Mouse (Mus musculus) c-Kit-negative CD71-positive TER-119-positive erythroid progenitor cells, embryonic 14.5 days (primary cell): ENCODE measurements around the gene Gm5142.

Experiments
- DNase-seq: peaks from one replicate; pipeline ENCODE4 v3.0.0-alpha.2; 2013; ENCODE audit warnings: low read depth, low spot score

The Gm5142 gene

GRCm38 (mm10) chr14:59178649-59179048 lies at the start of gene Gm5142:
Gene Gm5142 (minus strand): TSS chr14:59178749.
- DNase-seq = no peak

- DNase-seq = no peak
Observed at GRCm38 (mm10) chr14:59226240-59226639, 47.7 kb upstream of the Gm5142 start.

GRCm38 (mm10) chr14:59219241-59219640 lies 40.7 kb upstream of the Gm5142 start:
- no peak for DNase-seq

DNA sequence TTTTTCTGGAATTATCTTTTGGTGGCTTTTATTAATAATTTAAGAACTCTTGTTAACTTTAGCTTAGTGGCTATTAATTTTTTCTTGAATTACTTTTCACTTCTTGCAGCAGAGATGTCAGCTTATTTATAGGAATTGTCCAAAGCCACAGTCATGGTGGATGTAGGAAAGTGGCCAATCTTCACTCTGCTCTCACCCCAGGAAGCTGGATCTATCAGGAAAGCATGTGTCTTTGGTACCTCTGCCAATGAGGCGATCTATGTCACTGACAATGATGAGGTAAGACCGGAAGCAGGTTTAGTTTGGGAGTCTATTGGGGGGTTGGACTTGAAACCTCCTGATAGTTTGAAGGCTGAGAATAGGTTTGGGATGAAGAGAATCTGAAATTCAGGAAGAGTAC lies 31.3 kb upstream of the Gm5142 start:
- DNase-seq = no peak

DNA sequence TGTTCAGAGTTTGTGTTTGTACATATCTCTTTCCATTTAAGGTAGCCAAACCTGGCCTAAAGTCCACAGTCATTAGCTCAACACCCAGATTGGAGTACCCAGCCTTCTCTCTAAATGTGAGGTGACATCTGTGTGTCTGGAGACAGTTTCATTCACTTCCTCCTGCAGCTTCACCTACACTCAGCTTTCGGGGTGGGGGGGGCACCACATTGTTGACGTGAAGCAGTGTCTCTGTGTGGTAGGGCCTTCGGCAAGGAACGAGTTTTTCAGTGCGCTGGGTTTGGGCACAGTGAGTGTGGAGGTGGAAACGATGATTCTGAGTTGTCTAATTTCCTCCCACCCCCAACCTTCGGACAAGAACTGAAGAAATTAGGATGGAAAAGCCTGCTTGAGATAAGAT lies 30.5 kb upstream of the Gm5142 start:
- no peak for DNase-seq

DNA sequence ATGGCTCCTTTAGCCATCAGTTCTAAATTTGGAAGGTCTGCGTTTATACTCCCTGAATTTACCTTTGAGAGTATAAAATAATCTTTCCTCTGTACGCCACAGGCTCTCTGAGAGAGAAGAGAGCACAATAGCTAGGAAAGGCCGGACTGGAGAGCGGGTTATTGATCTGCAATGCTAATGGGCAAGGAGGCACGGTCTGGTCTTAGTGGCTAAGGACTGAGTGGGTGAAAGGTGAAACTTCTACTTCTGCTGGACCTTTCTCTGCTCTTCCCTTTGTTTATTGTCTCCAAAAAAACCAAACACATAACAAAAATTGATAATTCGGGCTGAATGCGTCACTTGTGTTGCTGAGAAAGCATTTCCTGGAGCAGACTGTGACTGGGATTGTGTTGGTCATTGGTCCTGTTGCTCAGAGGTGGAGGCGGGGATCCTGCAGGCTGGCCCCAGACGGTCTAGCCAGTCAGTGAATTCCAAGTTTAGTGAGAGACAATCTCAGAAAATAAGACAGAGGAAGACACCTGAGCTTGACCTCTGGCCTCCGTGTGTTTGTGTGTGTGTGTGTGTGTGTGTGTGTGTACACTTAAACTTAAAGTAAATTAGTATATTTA lies 27.5 kb upstream of the Gm5142 start:
- no peak for DNase-seq

DNA sequence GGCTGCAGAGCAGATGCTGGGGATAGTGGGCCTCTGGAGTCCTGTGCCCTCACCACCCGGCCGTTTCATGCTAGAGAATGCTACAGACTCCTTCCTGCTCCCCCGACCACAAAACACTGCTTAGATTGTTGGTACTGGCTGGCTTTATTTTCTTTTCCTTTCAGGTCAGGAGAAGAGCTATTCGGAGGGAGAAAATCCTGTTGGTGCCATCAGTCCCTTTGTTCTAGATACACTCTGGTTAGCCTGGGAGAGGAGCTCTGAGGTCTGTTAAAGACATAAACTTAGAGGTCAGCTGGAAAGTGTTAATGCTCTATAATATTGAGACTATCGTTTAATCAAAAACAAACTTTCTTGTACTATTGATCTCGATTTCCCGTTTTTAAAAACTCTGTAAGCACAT lies 26.9 kb upstream of the Gm5142 start:
- DNase-seq = no peak

- DNase-seq = no peak
Observed at GRCm38 (mm10) chr14:59201604-59202215, 23.2 kb upstream of the Gm5142 start.

DNA sequence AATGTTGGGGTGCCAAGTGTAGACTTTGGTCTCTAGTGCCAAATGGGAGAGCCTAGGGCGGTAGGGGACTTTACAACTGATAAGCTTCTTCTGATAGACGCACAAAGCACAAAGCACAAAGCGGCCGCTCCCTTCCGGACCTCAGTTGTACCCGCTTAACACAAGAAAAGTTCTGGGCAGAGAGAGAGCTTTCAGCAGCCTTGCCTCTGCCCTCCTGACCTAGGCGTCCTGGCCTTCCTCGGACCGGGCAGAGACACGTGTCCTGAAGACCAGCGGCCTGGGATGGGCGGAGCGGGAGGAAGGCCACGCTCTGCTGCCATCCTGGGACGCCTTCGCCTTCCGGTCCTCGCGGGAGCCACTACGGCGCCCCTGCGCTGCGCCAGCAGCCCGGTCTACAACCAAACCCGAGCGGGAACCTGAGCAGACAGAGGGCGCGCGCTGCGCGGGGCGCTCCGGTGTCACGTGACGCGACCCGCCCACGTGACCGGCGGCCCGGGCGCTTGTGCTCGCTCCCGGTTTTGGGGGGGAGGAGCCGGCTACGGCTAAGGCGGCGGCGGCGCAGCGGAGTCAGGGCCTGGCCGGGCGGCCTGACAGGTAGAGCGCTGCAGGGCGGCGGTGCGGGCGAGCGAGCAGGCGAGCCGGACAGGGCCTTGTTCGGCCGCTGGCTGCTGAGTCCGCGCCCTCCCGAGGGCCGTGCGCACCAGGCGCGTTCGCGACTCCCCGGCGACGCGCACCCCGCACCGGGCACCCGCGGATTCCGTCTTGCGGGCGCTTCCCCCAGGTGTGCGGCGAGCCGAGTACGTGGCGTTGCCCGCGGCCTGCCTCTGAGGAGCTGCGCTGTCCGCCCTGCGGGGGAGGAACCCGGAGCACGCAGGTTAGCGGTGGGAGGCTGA lies 22.4 kb upstream of the Gm5142 start, which contains the start of gene Rcbtb1:
TSS of gene Rcbtb1 (plus strand) at position 499 of the 893 bp plus-strand sequence.
- DNase-seq = peak; percentile 85

- no peak for DNase-seq
Observed at GRCm38 (mm10) chr14:59186121-59186520, 7.6 kb upstream of the Gm5142 start.

DNA sequence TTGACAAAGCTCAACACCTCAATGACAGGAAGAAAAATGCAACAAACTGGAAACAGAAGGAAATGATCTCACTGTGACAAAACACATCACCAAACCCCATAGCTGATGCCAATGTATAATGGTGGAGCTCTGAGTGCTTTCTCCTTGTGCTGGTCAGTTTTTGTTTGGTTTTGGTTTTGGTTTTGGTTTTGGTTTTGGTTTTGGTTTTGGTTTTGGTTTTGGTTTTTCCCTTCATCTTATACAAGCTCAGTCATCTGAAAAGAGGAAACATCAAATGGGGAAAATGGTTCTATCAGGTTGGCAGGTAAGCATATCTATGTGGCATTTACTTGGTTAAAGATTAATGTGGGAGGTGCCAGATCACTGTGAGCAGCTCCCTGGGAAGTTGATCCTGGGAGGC lies 7.0 kb upstream of the Gm5142 start:
- DNase-seq = no peak

DNA sequence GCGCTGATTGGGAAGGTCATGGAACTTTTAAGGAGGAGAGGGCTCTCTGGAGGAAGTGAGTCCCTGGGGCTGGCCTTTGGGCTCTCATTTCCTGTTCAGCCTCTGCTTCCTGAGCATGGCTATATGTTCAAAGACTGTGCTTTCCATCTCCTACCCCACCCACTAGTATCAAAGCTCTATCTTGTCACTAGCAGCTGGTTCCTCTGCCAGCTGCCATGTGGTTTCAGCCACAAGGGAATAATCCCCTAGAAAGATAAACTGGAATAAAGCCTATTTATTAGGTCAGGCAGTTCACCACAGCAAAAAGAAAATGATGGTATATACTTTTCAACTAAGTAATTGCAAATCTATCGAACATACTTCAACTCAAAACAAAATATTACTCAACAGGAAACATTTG lies 4.2 kb upstream of the Gm5142 start:
- no peak for DNase-seq

- no peak for DNase-seq
Observed at GRCm38 (mm10) chr14:59157016-59157698, 21.4 kb downstream of the Gm5142 start.

GRCm38 (mm10) chr14:59155589-59155988 lies 23.0 kb downstream of the Gm5142 start:
- no peak for DNase-seq

GRCm38 (mm10) chr14:59142793-59143192 lies 35.8 kb downstream of the Gm5142 start, which contains the start of gene 1700129C05Rik:
Gene 1700129C05Rik (minus strand): TSS chr14:59142893.
- DNase-seq = no peak

- no peak for DNase-seq
Observed at GRCm38 (mm10) chr14:59114281-59114680, 64.3 kb downstream of the Gm5142 start.
